Mouse (Mus musculus) embryonic fibroblast, embryonic 13.5 days (primary cell): ENCODE measurements around the gene Wdr74.

Experiments used
- CTCF ChIP-seq: IDR thresholded peaks from 2 replicates; pipeline ENCODE4 v1.5.1; 2011; ENCODE audit warnings: mild to moderate bottlenecking, control low read depth, low read length, moderate library complexity, borderline replicate concordance; ENCODE audit not compliant: insufficient read depth
- POLR2A ChIP-seq: IDR thresholded peaks from 2 replicates; pipeline ENCODE4 v1.6.1; 2011; ENCODE audit warnings: low read depth, mild to moderate bottlenecking, control low read depth, low read length, moderate library complexity

- TF ChIP-seq CTCF (no peak), POLR2A (no peak)
Measured at GRCm38 (mm10) chr19:8702458-8702857, 33.2 kb upstream of the Wdr74 start.
